In the genomic region with DNA sequence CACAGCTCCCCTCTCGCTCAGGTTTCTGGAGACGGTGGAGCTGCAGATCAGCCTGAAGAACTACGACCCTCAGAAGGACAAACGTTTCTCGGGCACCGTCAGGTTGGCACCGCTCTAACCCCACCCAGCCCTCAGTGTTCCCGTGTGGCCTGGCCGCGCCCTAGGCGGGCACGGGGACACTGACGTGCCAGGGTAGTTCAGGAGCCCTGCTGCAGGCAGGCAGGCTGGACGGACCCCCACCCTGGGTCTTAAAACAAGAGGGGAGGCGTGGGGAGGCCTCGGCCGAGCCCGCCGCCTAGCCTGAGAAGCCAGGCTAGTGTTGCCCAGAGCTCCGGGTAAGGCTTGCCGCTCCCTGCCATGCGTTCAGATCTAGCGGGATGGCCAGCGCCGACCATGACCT, we compare ENCODE assay signal across 8 mouse cellular contexts. TPM values are rescaled to one million over a fixed set of nuclear protein-coding genes. Genes with fewer than 3 reads are reported as not detected.
A peak's percentile ranks its signal among the peaks of the same experiment; 100 is the strongest.
DNase-seq lines count a peak whose midpoint lies in the region; ATAC-seq and TF ChIP-seq lines count a peak whose summit lies in the region.

No protein-coding gene starts in this region.

- H3K9ac ChIP-seq in lung, embryonic 14.5 days, result peak overlapping the region; percentile 85
- H3K9ac ChIP-seq in embryonic facial prominence, embryonic 13.5 days, result peak overlapping the region; percentile 100
- peak overlapping the region; percentile 91 for H3K9ac ChIP-seq in intestine, postnatal 0 days (ENCODE audit: low read depth, low read length)
- H3K9ac ChIP-seq in midbrain, embryonic 12.5 days (replicated peaks), result peak overlapping the region; percentile 99

- under 1% methylated on average over 25 of the region's 25 CpGs for WGBS in lung, embryonic 14.5 days
- WGBS in embryonic facial prominence, embryonic 13.5 days, result under 1% methylated on average over 25 of the region's 25 CpGs
- WGBS in intestine, postnatal 0 days, result under 1% methylated on average over 25 of the region's 25 CpGs
- WGBS in midbrain, embryonic 12.5 days, result under 1% methylated on average over 20 of the region's 25 CpGs

- TF ChIP-seq CTCF in lung, embryonic 14.5 days (IDR thresholded peaks at IDR 0.05; ENCODE audit: low read depth), result no peak
- no peak for TF ChIP-seq CTCF in intestine, postnatal 0 days (IDR thresholded peaks at IDR 0.05; ENCODE audit: low read depth)

- H3K4me2 ChIP-seq in lung, embryonic 14.5 days, result peak overlapping the region; percentile 90
- peak overlapping the region; percentile 91 for H3K4me2 ChIP-seq in embryonic facial prominence, embryonic 13.5 days
- peak overlapping the region; percentile 81 for H3K4me2 ChIP-seq in intestine, postnatal 0 days (replicated peaks; ENCODE audit: low read depth)
- peak overlapping the region; percentile 72 for H3K4me2 ChIP-seq in midbrain, embryonic 12.5 days (replicated peaks)

- H3K4me3 ChIP-seq in lung, embryonic 14.5 days (ENCODE audit: low read depth, low read length), result peak overlapping the region; percentile 95
- peak overlapping the region; percentile 93 for H3K4me3 ChIP-seq in embryonic facial prominence, embryonic 13.5 days
- peak overlapping the region; percentile 58 for H3K4me3 ChIP-seq in intestine, postnatal 0 days (ENCODE audit: low read depth, low read length)
- peak overlapping the region; percentile 62 for H3K4me3 ChIP-seq in midbrain, embryonic 12.5 days

- peak; percentile 26 for DNase-seq in lung, embryonic 14.5 days
- no peak for DNase-seq in lung, postnatal 10 days
- DNase-seq in layer of hippocampus, adult 9-11 months, result no peak
- DNase-seq in gastrocnemius, postnatal 25 days, result no peak
- no peak for DNase-seq in frontal cortex, postnatal 14 days (ENCODE audit: low spot score in 2 of 2)

- 0 out of 2 replicates have a peak, but pooled peaks have one; percentile 1 for ATAC-seq in lung, embryonic 14.5 days (ENCODE audit: insufficient read depth)
- no peak for ATAC-seq in embryonic facial prominence, embryonic 13.5 days (ENCODE audit: insufficient number of reproducible peaks, insufficient read depth, low FRiP score, low TSS enrichment, low read depth)
- peak; percentile 29 for ATAC-seq in intestine, postnatal 0 days
- ATAC-seq in midbrain, embryonic 12.5 days (ENCODE audit: low FRiP score, low read depth), result no peak; the same call in 1 of the 2 replicates

- H3K36me3 ChIP-seq in lung, embryonic 14.5 days (ENCODE audit: insufficient read depth), result peaks cover 68% of the 10 kb centered on the region
- peaks cover 71% of the 10 kb centered on the region for H3K36me3 ChIP-seq in embryonic facial prominence, embryonic 13.5 days
- H3K36me3 ChIP-seq in intestine, postnatal 0 days (ENCODE audit: control insufficient read depth, insufficient read depth), result peaks cover 41% of the 10 kb centered on the region
- H3K36me3 ChIP-seq in midbrain, embryonic 12.5 days, result peaks cover 32% of the 10 kb centered on the region

- no peaks in the 10 kb centered on the region for H3K27me3 ChIP-seq in lung, embryonic 14.5 days (ENCODE audit: insufficient read depth, low read length)
- no peaks in the 10 kb centered on the region for H3K27me3 ChIP-seq in embryonic facial prominence, embryonic 13.5 days
- no peaks in the 10 kb centered on the region for H3K27me3 ChIP-seq in intestine, postnatal 0 days (replicated peaks; ENCODE audit: control insufficient read depth, insufficient read depth, low read length)
- no peaks in the 10 kb centered on the region for H3K27me3 ChIP-seq in midbrain, embryonic 12.5 days

- H3K27ac ChIP-seq in lung, embryonic 14.5 days (ENCODE audit: low read depth), result peak overlapping the region; percentile 97
- H3K27ac ChIP-seq in embryonic facial prominence, embryonic 13.5 days, result peak overlapping the region; percentile 97
- H3K27ac ChIP-seq in intestine, postnatal 0 days (ENCODE audit: low read depth, low read length), result peak overlapping the region; percentile 97
- H3K27ac ChIP-seq in midbrain, embryonic 12.5 days (replicated peaks), result peak overlapping the region; percentile 92

- H3K4me1 ChIP-seq in lung, embryonic 14.5 days (ENCODE audit: insufficient read depth), result peaks cover 12% of the 10 kb centered on the region
- H3K4me1 ChIP-seq in embryonic facial prominence, embryonic 13.5 days, result peaks cover 41% of the 10 kb centered on the region
- H3K4me1 ChIP-seq in intestine, postnatal 0 days (replicated peaks; ENCODE audit: control insufficient read depth, insufficient read depth, low read length), result peaks cover 15% of the 10 kb centered on the region
- peaks cover 30% of the 10 kb centered on the region for H3K4me1 ChIP-seq in midbrain, embryonic 12.5 days

- no peaks in the 10 kb centered on the region for H3K9me3 ChIP-seq in lung, embryonic 14.5 days (ENCODE audit: low read depth, low read length)
- peaks cover 3% of the 10 kb centered on the region; the same call in 1 of the 2 replicates for H3K9me3 ChIP-seq in embryonic facial prominence, embryonic 13.5 days
- H3K9me3 ChIP-seq in intestine, postnatal 0 days (ENCODE audit: control insufficient read depth), result no peaks in the 10 kb centered on the region
- H3K9me3 ChIP-seq in midbrain, embryonic 12.5 days, result no peaks in the 10 kb centered on the region

RNA-seq across cellular contexts. Expression of gene Rpl10a, which starts 0.7 kb away (rescaled TPM):
- 799 and 802 TPM in 2 replicates for polyA plus RNA-seq in lung, embryonic 14.5 days (2014; fragmentation: Nextera tagmentation; extraction: Ambion mirVana)
- polyA plus RNA-seq in embryonic facial prominence, embryonic 13.5 days (2015; fragmentation: Nextera tagmentation; extraction: Ambion mirVana), result 653 and 701 TPM in 2 replicates
- 383 and 417 TPM in 2 replicates for polyA plus RNA-seq in intestine, postnatal 0 days (2015; fragmentation: Nextera tagmentation; extraction: Ambion mirVana)
- polyA plus RNA-seq in midbrain, embryonic 12.5 days (2016; fragmentation: Nextera tagmentation; extraction: Ambion mirVana), result 329 and 373 TPM in 2 replicates
- total RNA-seq in gastrocnemius, postnatal 25 days (2021), result 100 to 1,000 TPM; 364 to 390 TPM

RNA-seq across cellular contexts. Expression of gene Fance, which starts 15.6 kb away (rescaled TPM):
- 28.2 and 35.3 TPM in 2 replicates for polyA plus RNA-seq in lung, embryonic 14.5 days (2014; fragmentation: Nextera tagmentation; extraction: Ambion mirVana)
- polyA plus RNA-seq in embryonic facial prominence, embryonic 13.5 days (2015; fragmentation: Nextera tagmentation; extraction: Ambion mirVana), result 34.5 and 39.5 TPM in 2 replicates
- 10.3 and 11.0 TPM in 2 replicates for polyA plus RNA-seq in intestine, postnatal 0 days (2015; fragmentation: Nextera tagmentation; extraction: Ambion mirVana)
- 28.5 and 30.5 TPM in 2 replicates for polyA plus RNA-seq in midbrain, embryonic 12.5 days (2016; fragmentation: Nextera tagmentation; extraction: Ambion mirVana)
- 10 to 100 TPM in 1 of 2 experiments, 1 to 10 TPM in 1; 9.2 to 11.6 TPM for total RNA-seq in gastrocnemius, postnatal 25 days (2021)

RNA-seq across cellular contexts. Expression of gene Tead3, which starts 21.7 kb away (rescaled TPM):
- polyA plus RNA-seq in lung, embryonic 14.5 days (2014; fragmentation: Nextera tagmentation; extraction: Ambion mirVana), result 11.2 and 11.3 TPM in 2 replicates
- 14.9 and 18.9 TPM in 2 replicates for polyA plus RNA-seq in embryonic facial prominence, embryonic 13.5 days (2015; fragmentation: Nextera tagmentation; extraction: Ambion mirVana)
- polyA plus RNA-seq in intestine, postnatal 0 days (2015; fragmentation: Nextera tagmentation; extraction: Ambion mirVana), result 5.8 and 6.2 TPM in 2 replicates
- polyA plus RNA-seq in midbrain, embryonic 12.5 days (2016; fragmentation: Nextera tagmentation; extraction: Ambion mirVana), result 5.2 and 5.7 TPM in 2 replicates
- total RNA-seq in gastrocnemius, postnatal 25 days (2021), result 1 to 10 TPM; 6.9 to 8.8 TPM

RNA-seq across cellular contexts. Expression of gene Tulp1, which starts 36.1 kb away (rescaled TPM):
- polyA plus RNA-seq in lung, embryonic 14.5 days (2014; fragmentation: Nextera tagmentation; extraction: Ambion mirVana), result 3.0 and 3.6 TPM in 2 replicates
- 7.3 and 10.5 TPM in 2 replicates for polyA plus RNA-seq in embryonic facial prominence, embryonic 13.5 days (2015; fragmentation: Nextera tagmentation; extraction: Ambion mirVana)
- 1.2 and 1.4 TPM in 2 replicates for polyA plus RNA-seq in intestine, postnatal 0 days (2015; fragmentation: Nextera tagmentation; extraction: Ambion mirVana)
- polyA plus RNA-seq in midbrain, embryonic 12.5 days (2016; fragmentation: Nextera tagmentation; extraction: Ambion mirVana), result 4.9 and 5.1 TPM in 2 replicates
- total RNA-seq in gastrocnemius, postnatal 25 days (2021), result not detected

Comparison
In these comparisons a context has a peak if more than half of its experiments do, and no peak if none do; other contexts are left out.
1. ATAC-seq: peak in lung, embryonic 14.5 days (single experiment) and intestine, postnatal 0 days (single experiment); none in embryonic facial prominence, embryonic 13.5 days (single experiment) and midbrain, embryonic 12.5 days (single experiment).
2. Peak in every context shown above with its lines, with median percentiles within 50 percentile points of each other: H3K27ac ChIP-seq, H3K4me2 ChIP-seq, H3K4me3 ChIP-seq and H3K9ac ChIP-seq.